Mouse (Mus musculus) gastrocnemius, postnatal 36 days (tissue): ENCODE data around the gene Rerg. TPM values are rescaled to one million over a fixed set of nuclear protein-coding genes. Genes with fewer than 3 reads are reported as not detected.
A peak's percentile ranks its signal among the peaks of the same experiment; 100 is the strongest.

Source experiments
- DNase-seq, 2 experiments: peaks; one replicate each; pipeline ENCODE4 v3.0.0; 2022
- intact Hi-C: fragments of 180-260 bp; cut with DNase I; formaldehyde crosslinking; loops from one replicate; pipeline ENCODE4 v1.15.1; 2025
- total RNA-seq, 2 experiments: library from RNA; stranded (reverse); gene quantifications; 2 replicates each; pipeline ENCODE4 v1.2.3; 2021

Gene Rerg
- total RNA-seq, 2 experiments from 2014 or later, result 1.1 to 1.6 TPM

DNA sequence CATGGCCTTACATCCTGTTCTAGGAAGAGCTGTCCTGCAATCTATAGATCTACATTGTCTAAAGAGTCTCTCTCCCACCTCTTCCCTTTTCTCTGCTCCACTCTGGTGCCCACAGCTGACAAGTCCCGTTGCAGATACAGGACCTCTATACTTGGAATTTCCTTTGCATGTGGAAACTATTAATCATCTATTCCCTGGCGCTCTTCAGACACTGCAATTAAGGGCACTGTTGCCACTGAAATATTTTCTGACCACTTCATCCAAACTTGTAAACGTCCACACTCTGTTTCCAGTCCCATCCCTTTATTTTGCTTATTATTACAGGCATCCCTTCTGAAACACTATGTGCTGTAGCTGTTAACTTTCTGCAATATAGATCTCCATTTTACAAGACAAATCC lies 31.9 kb downstream of the Rerg start:
- intact Hi-C loops, result no loop called here
- DNase-seq, result no peak

DNA sequence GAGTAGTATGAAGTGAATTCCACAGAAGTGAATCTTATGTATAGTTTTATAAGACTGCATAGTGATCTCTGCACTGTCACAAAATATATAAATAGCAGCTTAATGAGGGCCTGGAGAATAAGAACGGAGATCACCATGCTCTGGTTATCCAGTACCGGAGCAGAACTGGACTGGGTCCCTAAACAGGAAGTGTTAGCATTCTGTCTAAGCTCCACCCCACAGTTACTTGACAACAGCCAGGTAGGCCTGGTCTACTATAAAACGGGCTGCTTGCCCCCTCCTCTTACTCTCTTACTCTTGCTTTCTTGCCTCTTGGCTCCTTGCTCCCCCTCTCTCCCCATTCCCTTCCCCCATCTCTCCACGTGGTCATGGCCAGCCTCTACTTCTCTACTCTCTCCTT lies 33.9 kb downstream of the Rerg start:
- intact Hi-C loops, result no loop called here
- no peak for DNase-seq

- intact Hi-C loops, result no loop called here
- peak in 1 of 2 experiments; percentile 21 for DNase-seq
Observed at GRCm38 (mm10) chr6:137135506-137136391, 34.5 kb downstream of the Rerg start.

DNA sequence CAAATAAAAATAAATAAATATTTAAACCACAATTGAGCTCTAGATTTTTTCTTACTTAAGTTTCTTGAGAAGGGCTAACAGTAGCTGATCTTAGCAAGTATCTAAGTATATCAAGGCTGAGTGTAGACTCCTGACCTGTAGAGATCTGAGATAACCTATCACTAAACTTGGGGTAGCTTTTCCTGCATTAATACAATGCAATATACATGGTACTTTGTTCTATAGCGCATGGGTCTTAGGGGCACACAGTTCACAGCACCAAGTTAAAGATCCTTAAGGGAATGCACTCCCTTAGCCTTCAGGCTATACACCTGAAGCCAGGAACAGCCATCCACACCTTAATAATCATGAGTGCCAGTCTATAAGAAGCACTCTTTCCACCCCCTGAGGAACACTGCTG lies 38.5 kb downstream of the Rerg start:
- no peak for DNase-seq
- intact Hi-C loops, result no loop called here

GRCm38 (mm10) chr6:137131349-137131748 lies 38.9 kb downstream of the Rerg start:
- intact Hi-C loops, result no loop called here
- no peak for DNase-seq

GRCm38 (mm10) chr6:137126861-137127260 lies 43.4 kb downstream of the Rerg start:
- intact Hi-C loops, result no loop called here
- no peak for DNase-seq

GRCm38 (mm10) chr6:137126224-137126623 lies 44.1 kb downstream of the Rerg start:
- intact Hi-C loops, result no loop called here
- no peak for DNase-seq

DNA sequence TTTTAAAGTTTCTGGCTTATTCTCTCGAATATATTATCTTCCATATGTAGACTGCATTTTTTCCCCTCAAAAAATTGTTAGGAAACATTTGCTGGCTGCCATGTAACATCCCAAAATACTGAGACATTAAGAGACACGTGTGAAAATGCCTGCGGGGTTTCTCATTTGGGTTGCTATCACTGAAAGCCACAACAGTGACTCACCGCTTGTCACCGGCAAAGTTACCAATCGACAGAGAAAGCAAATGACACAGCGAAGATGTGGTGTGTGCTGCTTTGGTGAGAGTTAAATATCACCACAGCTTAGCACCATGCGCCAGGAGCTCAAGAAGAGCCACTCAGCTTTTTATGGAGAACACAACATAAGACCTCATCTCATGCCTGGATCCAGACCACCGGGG lies 44.9 kb downstream of the Rerg start:
- intact Hi-C loops, result no loop called here
- DNase-seq, result no peak

- intact Hi-C loops, result no loop called here
- no peak for DNase-seq
Observed at GRCm38 (mm10) chr6:137125006-137125405, 45.3 kb downstream of the Rerg start.

- no peak for DNase-seq
Observed at GRCm38 (mm10) chr6:137116849-137117473, 53.3 kb downstream of the Rerg start.

GRCm38 (mm10) chr6:137114859-137115258 lies 55.4 kb downstream of the Rerg start:
- no peak for DNase-seq
- intact Hi-C loops, result no loop called here

More at GRCm38 (mm10) chr6:137116849-137117473, 53.3 kb downstream of the Rerg start:
- intact Hi-C loops, result no loop called here

GRCm38 (mm10) chr6:137111266-137111813 lies 59.0 kb downstream of the Rerg start:
- no peak for DNase-seq
- intact Hi-C loops, result no loop called here

DNA sequence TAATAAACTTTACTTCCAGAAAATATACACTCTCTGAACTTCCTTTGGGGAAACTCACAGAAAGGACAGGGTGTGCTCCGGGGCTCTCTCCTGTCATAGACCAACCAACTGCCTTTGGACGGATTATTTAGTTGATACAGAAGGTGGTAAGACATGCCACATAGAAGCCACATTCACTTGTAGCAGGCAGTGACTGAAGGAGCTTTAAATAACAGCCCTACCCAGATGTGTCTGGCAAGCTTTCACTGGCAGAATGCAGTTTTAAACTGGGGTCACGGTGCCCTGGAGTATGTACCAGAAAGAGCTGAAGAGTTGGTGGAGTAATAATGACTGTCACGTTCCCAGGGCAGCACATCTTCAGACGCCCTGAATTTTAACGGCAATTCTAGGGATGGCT lies 59.5 kb downstream of the Rerg start:
- no peak for DNase-seq
- intact Hi-C loops, result no loop called here

- DNase-seq, result no peak
- intact Hi-C loops, result no loop called here
Observed at GRCm38 (mm10) chr6:137109811-137110777, 60.2 kb downstream of the Rerg start.

DNA sequence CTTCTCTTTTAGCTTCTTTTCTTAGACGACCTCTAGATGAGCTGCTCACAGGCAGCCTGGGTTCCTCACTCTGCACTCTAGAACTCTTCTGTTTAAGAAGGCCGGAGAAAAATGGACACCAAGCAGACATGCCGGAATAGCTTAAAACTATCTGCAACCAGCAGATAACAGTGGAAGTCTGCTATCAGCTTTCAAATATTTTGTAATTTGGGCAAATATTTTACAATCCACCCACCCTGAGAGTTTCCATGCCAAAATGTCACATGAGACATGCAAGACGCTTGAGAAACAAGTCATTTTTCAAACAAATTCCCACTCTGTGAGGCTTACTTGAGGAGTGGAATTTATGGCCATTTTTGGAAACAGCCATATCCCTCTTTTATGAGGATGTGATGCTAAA lies 65.0 kb downstream of the Rerg start:
- intact Hi-C loops, result no loop called here
- no peak for DNase-seq

DNA sequence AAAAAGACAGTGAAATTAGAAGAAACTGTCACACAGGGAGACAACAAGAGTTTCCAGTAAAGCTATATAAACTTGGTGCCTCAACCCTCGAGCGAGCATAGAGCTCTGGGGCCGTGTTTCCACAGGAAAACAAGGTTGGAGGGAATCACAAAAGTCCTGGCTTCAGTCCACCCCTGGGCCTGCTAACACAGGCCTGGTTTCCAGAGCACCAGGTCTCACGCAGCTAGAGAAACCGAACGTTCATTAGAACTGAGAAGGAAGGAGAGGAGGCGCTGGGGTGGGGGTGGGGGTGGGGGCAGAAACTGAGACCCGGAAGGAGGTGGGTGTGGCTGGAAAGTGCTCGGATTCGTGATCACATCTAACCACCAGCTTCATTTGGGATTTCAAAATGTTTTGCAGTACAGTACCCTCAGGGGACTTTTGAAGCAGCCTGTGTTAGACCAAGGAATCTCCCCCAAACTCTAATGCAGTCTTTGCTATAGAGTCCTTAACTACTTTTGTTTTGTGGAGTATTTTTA lies 67.6 kb downstream of the Rerg start:
- intact Hi-C loops, result no loop called here
- no peak for DNase-seq

GRCm38 (mm10) chr6:137101886-137102661 lies 68.2 kb downstream of the Rerg start:
- intact Hi-C loops, result no loop called here
- no peak for DNase-seq

DNA sequence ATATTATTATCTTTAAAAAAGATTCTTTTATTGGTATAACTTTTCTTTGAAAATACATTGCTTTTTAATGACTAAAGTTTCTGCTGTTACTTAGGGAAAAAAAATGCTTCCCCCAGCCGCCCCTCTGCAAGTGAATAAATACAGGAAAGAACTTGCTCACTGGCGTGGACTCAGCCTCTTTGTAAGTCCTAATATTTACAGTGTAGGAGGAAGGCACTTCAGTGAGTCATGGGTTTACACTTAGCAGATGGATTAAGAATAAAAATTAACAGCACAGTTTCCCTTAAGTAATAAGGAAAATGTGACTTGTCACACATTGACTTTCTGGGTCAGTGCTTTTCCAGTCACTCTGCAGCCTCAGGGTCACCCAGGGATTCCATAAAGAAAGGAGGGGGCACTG lies 70.0 kb downstream of the Rerg start:
- intact Hi-C loops, result no loop called here
- no peak for DNase-seq
